Mouse (Mus musculus) small intestine, adult 2 months (tissue): ENCODE measurements around the gene Napa. TPM values are rescaled to one million over a fixed set of nuclear protein-coding genes. Genes with fewer than 3 reads are reported as not detected.

Source experiments
- H3K27ac ChIP-seq: fragments of 200-500 bp; 2 replicates; pipeline ENCODE4 v1.5.1; 2012; ENCODE audit warnings: low read depth, low read length, control low read depth, inconsistent platforms; ENCODE audit not compliant: insufficient read depth
- H3K27me3 ChIP-seq: fragments of 200-500 bp; 2 replicates; pipeline ENCODE4 v1.6.1; 2012; ENCODE audit warnings: mild to moderate bottlenecking, moderate library complexity, low read length, inconsistent platforms; ENCODE audit not compliant: control insufficient read depth, insufficient read depth
- H3K36me3 ChIP-seq: fragments of 200-500 bp; 2 replicates; pipeline ENCODE4 v1.6.1; 2012; ENCODE audit warnings: mild to moderate bottlenecking, low read length, control low read depth, inconsistent platforms; ENCODE audit not compliant: control insufficient read depth, insufficient read depth
- H3K4me1 ChIP-seq: fragments of 200-500 bp; 2 replicates; pipeline ENCODE4 v1.6.1; 2012; ENCODE audit warnings: low read length, inconsistent platforms, mixed read lengths; ENCODE audit not compliant: control insufficient read depth, insufficient read depth, insufficient read length
- H3K4me3 ChIP-seq: fragments of 200-500 bp; 2 replicates; pipeline ENCODE4 v1.5.1; 2012; ENCODE audit warnings: low read depth, mild to moderate bottlenecking, control low read depth, inconsistent platforms, low read length, moderate library complexity
- CTCF ChIP-seq: fragments of 200-500 bp; IDR thresholded peaks from 2 replicates; pipeline ENCODE4 v1.5.1; 2012; ENCODE audit warnings: low read depth, mild to moderate bottlenecking, control low read depth, inconsistent platforms, low read length, moderate library complexity, mixed read lengths; ENCODE audit not compliant: insufficient replicate concordance, insufficient read length; ENCODE audit errors: extremely low read depth
- POLR2A ChIP-seq: fragments of 200-500 bp; IDR thresholded peaks from 2 replicates; pipeline ENCODE4 v1.6.1; 2012; ENCODE audit warnings: low read depth, mild to moderate bottlenecking, control low read depth, inconsistent platforms, low read length, moderate library complexity
- WGBS: fragments of 180-500 bp; shearing (Covaris S2); methylation state at CpG from one replicate; pipeline ENCODE4 v1.1.7; 2018; 5-methylcytosine and 5-hydroxymethylcytosine counted together
- polyA plus RNA-seq: library from polyadenylated mRNA; depleted of rRNA; stranded (reverse); fragments of >200 nt; gene quantifications from 2 replicates; pipeline ENCODE4 v1.2.3, GENCODE M21; 2012; rRNA removed

Gene Napa
- polyA plus RNA-seq, 1 experiment = 139 TPM

GRCm38 (mm10) chr7:16153522-16153921 is 55.3 kb downstream of the Napa start:
- Histone ChIP-seq H3K36me3 (no peaks in the 10 kb centered on the region), H3K27me3 (no peaks in the 10 kb centered on the region; the same call in 1 of the 2 replicates), H3K27ac (no peak overlapping the region), H3K4me1 (peaks cover 2% of the 10 kb centered on the region; the same call in 1 of the 2 replicates), H3K4me3 (no peak overlapping the region)
- 15% methylated on average over 10 of the region's 10 CpGs for WGBS
- TF ChIP-seq CTCF (peak; percentile 73; the same call in 1 of the 2 replicates), POLR2A (no peak)

GRCm38 (mm10) chr7:16155132-16155872 is 57.0 kb downstream of the Napa start:
- H3K4me1 ChIP-seq = peaks cover 2% of the 10 kb centered on the region; the same call in 1 of the 2 replicates
- no peaks in the 10 kb centered on the region for H3K36me3 ChIP-seq
- TF ChIP-seq CTCF (no peak), POLR2A (no peak)
- WGBS = 59% methylated on average over 9 of the region's 9 CpGs
- 0 out of 2 replicates have a peak overlapping the region, but pooled peaks have one; percentile 5 for H3K27ac ChIP-seq
- H3K4me3 ChIP-seq = no peak overlapping the region
- peaks cover 6% of the 10 kb centered on the region; the same call in 1 of the 2 replicates for H3K27me3 ChIP-seq

GRCm38 (mm10) chr7:16156105-16156714 is 58.0 kb downstream of the Napa start:
- Histone ChIP-seq H3K4me1 (peaks cover 2% of the 10 kb centered on the region; the same call in 1 of the 2 replicates), H3K4me3 (no peak overlapping the region), H3K36me3 (no peaks in the 10 kb centered on the region), H3K27ac (peak overlapping the region; percentile 47; the same call in 1 of the 2 replicates), H3K27me3 (peaks cover 6% of the 10 kb centered on the region; the same call in 1 of the 2 replicates)
- no peak for TF ChIP-seq CTCF
- no peak for TF ChIP-seq POLR2A
- WGBS = 33% methylated on average over 8 of the region's 8 CpGs

- Histone ChIP-seq H3K36me3 (no peaks in the 10 kb centered on the region), H3K4me1 (peaks cover 2% of the 10 kb centered on the region; the same call in 1 of the 2 replicates), H3K27me3 (peaks cover 6% of the 10 kb centered on the region; the same call in 1 of the 2 replicates), H3K4me3 (no peak overlapping the region), H3K27ac (no peak overlapping the region)
- WGBS = 10% methylated on average over 39 of the region's 39 CpGs
- TF ChIP-seq CTCF = no peak
- no peak for TF ChIP-seq POLR2A
Observed at GRCm38 (mm10) chr7:16158735-16159134, 60.5 kb downstream of the Napa start.

- Histone ChIP-seq H3K27me3 (peaks cover 6% of the 10 kb centered on the region; the same call in 1 of the 2 replicates), H3K4me1 (no peaks in the 10 kb centered on the region; the same call in 1 of the 2 replicates), H3K36me3 (no peaks in the 10 kb centered on the region), H3K27ac (no peak overlapping the region), H3K4me3 (no peak overlapping the region)
- WGBS = 64% methylated on average over 3 of the region's 3 CpGs
- no peak for TF ChIP-seq POLR2A
- TF ChIP-seq CTCF = no peak
Observed at GRCm38 (mm10) chr7:16160702-16161101, 62.4 kb downstream of the Napa start.

- 83% methylated on average over 9 of the region's 9 CpGs for WGBS
- H3K27me3 ChIP-seq = peaks cover 6% of the 10 kb centered on the region; the same call in 1 of the 2 replicates
- no peaks in the 10 kb centered on the region for H3K36me3 ChIP-seq
- no peak for TF ChIP-seq CTCF
- no peak for TF ChIP-seq POLR2A
- H3K27ac ChIP-seq = no peak overlapping the region
- no peak overlapping the region for H3K4me3 ChIP-seq
- no peaks in the 10 kb centered on the region; the same call in 1 of the 2 replicates for H3K4me1 ChIP-seq
Observed at GRCm38 (mm10) chr7:16161302-16161701, 63.0 kb downstream of the Napa start.

GRCm38 (mm10) chr7:16162036-16162435 is 63.8 kb downstream of the Napa start:
- Histone ChIP-seq H3K4me1 (no peaks in the 10 kb centered on the region; the same call in 1 of the 2 replicates), H3K4me3 (no peak overlapping the region), H3K36me3 (no peaks in the 10 kb centered on the region), H3K27me3 (peaks cover 6% of the 10 kb centered on the region; the same call in 1 of the 2 replicates), H3K27ac (no peak overlapping the region)
- WGBS = 65% methylated on average over 7 of the region's 7 CpGs
- TF ChIP-seq POLR2A (no peak), CTCF (no peak)

Other genes starting within 250 kb of the Napa start
- not detected in 2 replicates for gene Crx, start 218.5 kb upstream of the Napa start, polyA plus RNA-seq
- gene Crxos, start 215.8 kb upstream of the Napa start, polyA plus RNA-seq = not detected in 2 replicates
- 160 and 311 TPM in 2 replicates for gene Selenow, start 176.1 kb upstream of the Napa start, polyA plus RNA-seq
- 56.8 and 120 TPM in 2 replicates for gene Nop53, start 152.4 kb upstream of the Napa start, polyA plus RNA-seq
- 11.9 and 14.5 TPM in 2 replicates for gene Ehd2, start 130.9 kb upstream of the Napa start, polyA plus RNA-seq
- 18.7 and 31.0 TPM in 2 replicates for gene Bicra, start 50.5 kb upstream of the Napa start, polyA plus RNA-seq
- not detected in 2 replicates for gene Zfp541, start 36.6 kb upstream of the Napa start, polyA plus RNA-seq
- gene Kptn, start 21.4 kb downstream of the Napa start, polyA plus RNA-seq = 15.3 and 31.2 TPM in 2 replicates
- gene Slc8a2, start 31.4 kb downstream of the Napa start, polyA plus RNA-seq = 1.5 and 1.9 TPM in 2 replicates
- gene Meis3, start 76.6 kb downstream of the Napa start, polyA plus RNA-seq = 20.3 and 21.6 TPM in 2 replicates
- 28.7 and 49.1 TPM in 2 replicates for gene Dhx34, start 123.6 kb downstream of the Napa start, polyA plus RNA-seq
- 0.32 and 0.34 TPM in 2 replicates for gene C5ar2, start 145.7 kb downstream of the Napa start, polyA plus RNA-seq
- 5.4 and 5.7 TPM in 2 replicates for gene C5ar1, start 161.1 kb downstream of the Napa start, polyA plus RNA-seq
- 61.0 and 121 TPM in 2 replicates for gene Inafm1, start 175.2 kb downstream of the Napa start, polyA plus RNA-seq
- 14.2 and 24.9 TPM in 2 replicates for gene Ccdc9, start 188.3 kb downstream of the Napa start, polyA plus RNA-seq
- gene Bbc3, start 209.9 kb downstream of the Napa start, polyA plus RNA-seq = 8.3 and 50.9 TPM in 2 replicates